Mouse (Mus musculus): ENCODE measurements around the gene Dnm3. TPM values are rescaled to one million over a fixed set of nuclear protein-coding genes. Genes with fewer than 3 reads are reported as not detected.

The Dnm3 gene
- polyA plus RNA-seq, 1 experiment from 2014 or later, result 13.7 TPM

GRCm38 (mm10) chr1:161951009-161951779, 526.6 kb downstream of the Dnm3 start:
- Histone ChIP-seq H3K4me2 (replicated peaks) (no peak overlapping the region), H3K4me3 (replicated peaks) (no peak overlapping the region), H3K36me3 (no peaks in the 10 kb centered on the region), H3K9ac (no peak overlapping the region), H3K27ac (replicated peaks) (no peak overlapping the region), H3K27me3 (no peaks in the 10 kb centered on the region), H3K4me1 (no peaks in the 10 kb centered on the region), H3K9me3 (replicated peaks) (no peaks in the 10 kb centered on the region)
- ATAC-seq (ENCODE audit: insufficient number of reproducible peaks, low FRiP score, low TSS enrichment, low read depth), result no peak
- WGBS, result 68% methylated on average over 5 of the region's 5 CpGs

GRCm38 (mm10) chr1:161942082-161942481, 535.8 kb downstream of the Dnm3 start:
- WGBS, result 84% methylated on average over 2 of the region's 2 CpGs

More at GRCm38 (mm10) chr1:161942082-161942481, 535.8 kb downstream of the Dnm3 start:
- Histone ChIP-seq H3K4me1 (no peaks in the 10 kb centered on the region), H3K4me2 (replicated peaks) (no peak overlapping the region), H3K27ac (replicated peaks) (no peak overlapping the region), H3K36me3 (no peaks in the 10 kb centered on the region), H3K9me3 (replicated peaks) (no peaks in the 10 kb centered on the region), H3K9ac (no peak overlapping the region), H3K27me3 (no peaks in the 10 kb centered on the region), H3K4me3 (replicated peaks) (no peak overlapping the region)
- no peak for ATAC-seq (ENCODE audit: insufficient number of reproducible peaks, low FRiP score, low TSS enrichment, low read depth)

MicroRNAs within 50 kb of the gene (microRNA counts, 519-probe panel; counts per million panel counts)
- microRNA mmu-miR-199a-3p, result 5,165 counts per million, percentile 99 among the panel's probes with 10 or more counts
- 5,282 counts per million, percentile 100 among the panel's probes with 10 or more counts for microRNA mmu-miR-199a-5p
- 3,549 counts per million, percentile 84 among the panel's probes with 10 or more counts for microRNA mmu-miR-214

Small RNA genes within 50 kb of the gene (microRNA-seq; reads per million reads assigned to microRNA genes)
- gene Mir199a-2 (ENCODE audit: borderline number of aligned reads) (237 reads per million, percentile 65 among the genes with 10 or more reads in this experiment), gene Mir214 (ENCODE audit: borderline number of aligned reads) (16,620 reads per million, percentile 96 among the genes with 10 or more reads in this experiment)

Other genes starting within 250 kb of the Dnm3 start
- 23.4 and 25.4 TPM in 2 replicates for gene Mettl13, start 70.5 kb upstream of the Dnm3 start, polyA plus RNA-seq (2015; fragmentation: Nextera tagmentation; extraction: Ambion mirVana)
- gene Vamp4, start 92.5 kb upstream of the Dnm3 start, polyA plus RNA-seq (2015; fragmentation: Nextera tagmentation; extraction: Ambion mirVana), result 76.2 and 82.9 TPM in 2 replicates
- gene Myoc, start 161.1 kb upstream of the Dnm3 start, polyA plus RNA-seq (2015; fragmentation: Nextera tagmentation; extraction: Ambion mirVana), result 0.23 TPM in 1 of 2 replicates, not detected in the other
- not detected in 2 replicates for gene Myocos, start 180.2 kb upstream of the Dnm3 start, polyA plus RNA-seq (2015; fragmentation: Nextera tagmentation; extraction: Ambion mirVana)

Measured in embryonic facial prominence, embryonic 15.5 days (tissue).